Mouse (Mus musculus): ENCODE measurements around the gene Hdac10. TPM values are rescaled to one million over a fixed set of nuclear protein-coding genes. Genes with fewer than 3 reads are reported as not detected.
A peak's percentile ranks its signal among the peaks of the same experiment; 100 is the strongest.

The Hdac10 gene
- polyA plus RNA-seq, 2 experiments = 18.7 to 38.1 TPM

DNA sequence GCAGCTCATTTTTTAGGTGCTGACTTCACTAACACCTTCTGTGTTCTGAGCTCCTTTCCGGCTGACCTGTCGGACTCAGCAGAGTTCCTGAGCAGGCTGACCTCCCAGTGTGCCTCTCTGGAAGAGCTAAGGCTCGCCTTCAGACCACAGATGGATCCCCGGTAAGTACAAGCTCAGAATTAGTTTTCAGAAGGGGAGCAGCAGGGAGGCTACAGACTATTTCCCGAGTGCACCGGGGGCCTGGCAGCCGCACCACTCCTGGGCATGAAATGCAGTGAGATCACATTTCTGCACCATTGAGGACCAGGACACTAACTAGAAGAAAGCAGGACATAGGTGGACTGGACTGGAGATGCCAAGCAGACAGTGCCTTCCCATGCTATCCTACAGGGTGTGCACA lies 29.9 kb downstream of the Hdac10 start:
- H3K9ac ChIP-seq (ENCODE audit: low read depth, low read length, severe bottlenecking) = no peak overlapping the region
- DNase-seq (ENCODE audit: low spot score) (no peak), ATAC-seq (ENCODE audit: low FRiP score, low read depth) (no peak)
- H3K27ac ChIP-seq (replicated peaks; ENCODE audit: low read depth, low read length) = no peak overlapping the region
- H3K27me3 ChIP-seq (ENCODE audit: control insufficient read depth, insufficient read depth, low read length) = no peaks in the 10 kb centered on the region
- no peak for TF ChIP-seq POLR2A (IDR thresholded peaks at IDR 0.05; ENCODE audit: borderline replicate concordance, extremely low read depth, insufficient read depth, insufficient read length)
- no peaks in the 10 kb centered on the region for H3K4me1 ChIP-seq (ENCODE audit: control insufficient read depth, insufficient read depth, low read length)
- 89% methylated on average over 7 of the region's 7 CpGs for WGBS
- H3K9me3 ChIP-seq (ENCODE audit: control insufficient read depth, low read length) = no peaks in the 10 kb centered on the region
- H3K4me3 ChIP-seq (replicated peaks; ENCODE audit: low read length) = no peak overlapping the region
- no peak overlapping the region for H3K4me2 ChIP-seq (replicated peaks; ENCODE audit: low read depth, low read length, severe bottlenecking)
- peaks cover 99% of the 10 kb centered on the region for H3K36me3 ChIP-seq (ENCODE audit: control insufficient read depth, insufficient read depth, low read length)

- H3K9me3 ChIP-seq (ENCODE audit: control insufficient read depth, low read length) = no peaks in the 10 kb centered on the region
- no peak for TF ChIP-seq POLR2A (IDR thresholded peaks at IDR 0.05; ENCODE audit: borderline replicate concordance, extremely low read depth, insufficient read depth, insufficient read length)
- DNase-seq (ENCODE audit: low spot score) = no peak
- peaks cover 100% of the 10 kb centered on the region for H3K36me3 ChIP-seq (ENCODE audit: control insufficient read depth, insufficient read depth, low read length)
- no peak for ATAC-seq (ENCODE audit: low FRiP score, low read depth)
- no peak overlapping the region for H3K27ac ChIP-seq (replicated peaks; ENCODE audit: low read depth, low read length)
- H3K9ac ChIP-seq (ENCODE audit: low read depth, low read length, severe bottlenecking) = no peak overlapping the region
- no peaks in the 10 kb centered on the region for H3K4me1 ChIP-seq (ENCODE audit: control insufficient read depth, insufficient read depth, low read length)
- 88% methylated on average over 5 of the region's 5 CpGs for whole genome bisulfite sequencing
- no peak overlapping the region for H3K4me2 ChIP-seq (replicated peaks; ENCODE audit: low read depth, low read length, severe bottlenecking)
- no peak overlapping the region for H3K4me3 ChIP-seq (replicated peaks; ENCODE audit: low read length)
- H3K27me3 ChIP-seq (ENCODE audit: control insufficient read depth, insufficient read depth, low read length) = no peaks in the 10 kb centered on the region
Measured at GRCm38 (mm10) chr15:89097450-89097849, 31.1 kb downstream of the Hdac10 start.

- no peak for DNase-seq (ENCODE audit: low spot score)
- Histone ChIP-seq H3K27ac (replicated peaks; ENCODE audit: low read depth, low read length) (no peak overlapping the region), H3K4me3 (replicated peaks; ENCODE audit: low read length) (no peak overlapping the region), H3K27me3 (ENCODE audit: control insufficient read depth, insufficient read depth, low read length) (no peaks in the 10 kb centered on the region), H3K36me3 (ENCODE audit: control insufficient read depth, insufficient read depth, low read length) (peaks cover 59% of the 10 kb centered on the region), H3K4me1 (ENCODE audit: control insufficient read depth, insufficient read depth, low read length) (peaks cover 6% of the 10 kb centered on the region), H3K9ac (ENCODE audit: low read depth, low read length, severe bottlenecking) (no peak overlapping the region), H3K4me2 (replicated peaks; ENCODE audit: low read depth, low read length, severe bottlenecking) (no peak overlapping the region), H3K9me3 (ENCODE audit: control insufficient read depth, low read length) (no peaks in the 10 kb centered on the region)
- TF ChIP-seq POLR2A (IDR thresholded peaks at IDR 0.05; ENCODE audit: borderline replicate concordance, extremely low read depth, insufficient read depth, insufficient read length) = no peak
- WGBS = 77% methylated on average over 5 of the region's 5 CpGs
- no peak for ATAC-seq (ENCODE audit: low FRiP score, low read depth)
Measured at GRCm38 (mm10) chr15:89092181-89092580, 36.3 kb downstream of the Hdac10 start.

DNA sequence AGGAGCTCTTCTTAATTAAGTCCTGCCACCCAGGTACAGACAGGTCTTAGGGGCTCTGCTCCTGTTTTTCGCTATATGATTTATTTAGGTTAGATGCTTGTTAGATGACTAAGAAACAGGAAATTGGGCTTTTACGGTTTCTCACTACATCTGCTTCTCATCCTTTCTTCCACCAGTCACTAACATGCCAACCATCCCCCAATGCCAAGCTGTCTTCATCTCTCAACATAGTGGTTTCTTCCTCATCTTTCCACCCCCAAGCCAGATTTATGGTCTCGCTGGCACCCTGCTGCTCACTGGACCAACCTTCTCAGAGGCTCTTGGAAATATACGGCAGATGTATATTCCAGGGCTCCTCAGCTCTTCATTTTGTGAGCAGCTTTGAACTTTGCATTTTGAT lies 37.8 kb downstream of the Hdac10 start:
- Histone ChIP-seq H3K36me3 (ENCODE audit: control insufficient read depth, insufficient read depth, low read length) (peaks cover 58% of the 10 kb centered on the region), H3K4me2 (replicated peaks; ENCODE audit: low read depth, low read length, severe bottlenecking) (no peak overlapping the region), H3K9ac (ENCODE audit: low read depth, low read length, severe bottlenecking) (no peak overlapping the region), H3K27me3 (ENCODE audit: control insufficient read depth, insufficient read depth, low read length) (no peaks in the 10 kb centered on the region), H3K27ac (replicated peaks; ENCODE audit: low read depth, low read length) (no peak overlapping the region), H3K9me3 (ENCODE audit: control insufficient read depth, low read length) (no peaks in the 10 kb centered on the region), H3K4me1 (ENCODE audit: control insufficient read depth, insufficient read depth, low read length) (peaks cover 6% of the 10 kb centered on the region), H3K4me3 (replicated peaks; ENCODE audit: low read length) (no peak overlapping the region)
- ATAC-seq (ENCODE audit: low FRiP score, low read depth) (no peak), DNase-seq (ENCODE audit: low spot score) (no peak)
- WGBS = 60% methylated on average over 4 of the region's 4 CpGs
- TF ChIP-seq POLR2A (IDR thresholded peaks at IDR 0.05; ENCODE audit: borderline replicate concordance, extremely low read depth, insufficient read depth, insufficient read length) = no peak

DNA sequence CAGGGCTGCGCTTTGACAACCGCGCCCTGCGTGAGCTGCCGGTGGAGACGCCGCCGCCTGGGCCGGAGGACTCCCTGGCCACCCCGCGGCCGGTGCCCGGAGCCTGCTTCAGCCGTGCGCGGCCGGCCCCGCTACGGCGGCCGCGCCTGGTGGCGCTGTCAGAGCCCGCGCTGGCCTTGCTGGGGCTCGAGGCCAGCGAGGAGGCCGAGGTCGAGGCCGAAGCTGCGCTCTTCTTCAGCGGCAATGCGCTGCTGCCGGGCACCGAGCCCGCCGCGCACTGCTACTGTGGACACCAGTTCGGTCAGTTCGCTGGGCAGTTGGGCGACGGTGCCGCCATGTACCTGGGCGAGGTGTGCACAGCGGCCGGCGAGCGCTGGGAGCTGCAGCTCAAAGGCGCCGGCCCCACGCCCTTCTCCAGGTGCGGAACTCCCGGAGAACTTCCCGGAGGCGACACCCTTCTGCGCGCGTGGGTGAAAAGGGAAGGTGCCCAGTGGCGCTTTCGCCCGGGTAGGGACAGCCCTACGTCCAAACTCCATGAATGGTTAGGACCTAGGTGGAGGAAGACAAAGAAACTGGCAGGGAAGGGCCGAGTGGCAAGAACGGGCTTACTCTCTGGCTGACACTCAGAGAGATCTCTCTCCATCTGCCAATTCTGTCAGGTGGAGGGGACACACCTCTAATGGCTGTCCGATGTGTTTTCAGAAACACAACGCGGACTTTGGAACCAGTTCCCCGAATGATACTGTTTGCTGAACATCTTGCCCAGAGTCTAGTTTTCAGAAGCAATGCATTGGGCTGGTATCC lies 39.0 kb downstream of the Hdac10 start:
- Histone ChIP-seq H3K36me3 (ENCODE audit: control insufficient read depth, insufficient read depth, low read length) (peaks cover 58% of the 10 kb centered on the region), H3K9me3 (ENCODE audit: control insufficient read depth, low read length) (no peaks in the 10 kb centered on the region), H3K27me3 (ENCODE audit: control insufficient read depth, insufficient read depth, low read length) (no peaks in the 10 kb centered on the region), H3K4me1 (ENCODE audit: control insufficient read depth, insufficient read depth, low read length) (peaks cover 6% of the 10 kb centered on the region), H3K4me3 (replicated peaks; ENCODE audit: low read length) (peak overlapping the region; percentile 97), H3K4me2 (replicated peaks; ENCODE audit: low read depth, low read length, severe bottlenecking) (peak overlapping the region; percentile 94), H3K9ac (ENCODE audit: low read depth, low read length, severe bottlenecking) (peak overlapping the region; percentile 89), H3K27ac (replicated peaks; ENCODE audit: low read depth, low read length) (0 out of 2 replicates have a peak overlapping the region, but pooled peaks have one; percentile 19)
- DNase-seq (ENCODE audit: low spot score) (no peak), ATAC-seq (ENCODE audit: low FRiP score, low read depth) (peak; percentile 50)
- 4% methylated on average over 51 of the region's 68 CpGs for WGBS
- no peak for TF ChIP-seq POLR2A (IDR thresholded peaks at IDR 0.05; ENCODE audit: borderline replicate concordance, extremely low read depth, insufficient read depth, insufficient read length)
